Mouse (Mus musculus) kidney, postnatal 4 days (tissue): ENCODE measurements around the gene Ptpn5.

Experiments
- DNase-seq, 2 experiments: peaks; one replicate each; pipeline ENCODE4 v3.0.0; 2021; ENCODE audit warnings: mixed read lengths in 2 of 2

Ptpn5 gene

DNA sequence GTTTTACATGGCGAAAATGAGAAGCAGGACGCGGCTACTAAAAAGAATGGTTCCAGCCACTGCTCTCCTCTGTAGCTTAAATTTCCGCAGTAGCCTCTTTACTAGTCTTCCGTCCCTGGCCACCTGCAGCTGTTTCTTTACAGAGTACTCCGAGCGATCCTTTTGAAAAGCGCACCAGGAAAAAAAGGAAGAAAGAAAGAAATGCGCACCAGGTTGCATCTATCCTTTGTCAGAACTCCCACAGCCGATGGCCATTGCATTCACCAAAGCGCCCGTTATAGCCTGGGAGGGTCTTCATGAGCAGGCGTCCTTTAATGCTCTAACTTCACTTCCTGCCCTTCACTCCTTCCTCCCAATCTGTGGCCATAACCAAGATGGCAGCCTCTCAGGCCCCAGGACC lies at the start of gene Ptpn5:
Gene Ptpn5 (minus strand): TSS at position 354 of the 400 bp plus-strand sequence.
- no peak for DNase-seq

DNA sequence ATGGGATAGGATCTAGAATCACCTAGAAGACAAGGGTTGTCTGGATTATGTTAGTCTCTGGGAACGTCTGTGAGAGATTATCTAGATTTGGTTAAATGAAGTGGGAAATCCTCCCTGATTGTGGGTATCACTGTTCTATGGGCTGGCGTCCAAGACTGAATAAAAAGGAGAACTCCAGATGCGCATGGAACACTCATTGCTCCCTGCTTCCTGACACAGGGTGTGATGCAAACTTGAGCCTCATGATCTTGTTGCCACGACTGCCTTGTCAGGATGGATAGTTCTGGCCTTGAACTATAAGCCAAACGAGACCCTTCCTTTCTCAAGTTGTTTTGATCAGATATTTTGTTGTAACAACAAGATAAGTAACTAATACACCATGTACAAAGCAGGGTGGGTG lies 37.3 kb upstream of the Ptpn5 start:
- DNase-seq = no peak

DNA sequence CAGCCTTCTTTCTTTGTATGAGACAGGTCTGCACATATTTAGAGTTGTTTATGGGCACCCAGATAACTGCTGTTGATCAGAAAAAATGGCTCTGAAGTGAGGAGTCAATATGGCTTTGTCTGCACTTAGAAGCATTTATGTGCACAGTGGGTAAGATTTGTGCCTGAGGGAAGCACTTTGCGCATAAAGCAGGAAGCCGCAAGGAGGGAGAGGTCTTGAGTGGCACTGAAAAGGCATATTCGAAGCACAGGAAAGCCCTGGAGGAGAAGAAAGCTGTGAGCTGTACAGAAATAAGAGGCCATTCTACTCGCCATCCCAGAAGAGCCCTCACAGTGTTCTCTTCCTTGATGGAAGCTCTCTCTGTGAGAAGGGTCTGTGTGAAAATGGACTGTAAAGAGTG lies 31.5 kb upstream of the Ptpn5 start:
- DNase-seq = no peak

DNA sequence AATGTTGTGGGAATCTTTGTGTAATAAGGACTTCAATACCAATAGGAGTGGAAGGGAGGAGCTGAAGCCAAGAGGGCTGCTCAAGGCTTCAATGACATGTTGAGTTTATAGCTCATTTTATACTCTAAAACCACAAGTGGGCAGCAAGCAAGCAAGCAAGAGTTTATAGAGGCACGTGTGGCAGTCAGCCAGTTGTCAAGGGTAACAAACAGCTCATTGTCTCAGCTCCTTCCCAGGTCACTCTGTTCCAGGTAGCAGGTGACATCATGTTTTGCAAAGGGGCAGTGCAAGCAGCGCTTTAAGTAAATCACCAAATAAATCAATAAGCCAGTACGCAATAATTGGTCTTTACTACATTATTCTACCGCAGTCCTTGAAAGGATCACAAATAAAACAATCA lies 29.7 kb upstream of the Ptpn5 start:
- no peak for DNase-seq

DNA sequence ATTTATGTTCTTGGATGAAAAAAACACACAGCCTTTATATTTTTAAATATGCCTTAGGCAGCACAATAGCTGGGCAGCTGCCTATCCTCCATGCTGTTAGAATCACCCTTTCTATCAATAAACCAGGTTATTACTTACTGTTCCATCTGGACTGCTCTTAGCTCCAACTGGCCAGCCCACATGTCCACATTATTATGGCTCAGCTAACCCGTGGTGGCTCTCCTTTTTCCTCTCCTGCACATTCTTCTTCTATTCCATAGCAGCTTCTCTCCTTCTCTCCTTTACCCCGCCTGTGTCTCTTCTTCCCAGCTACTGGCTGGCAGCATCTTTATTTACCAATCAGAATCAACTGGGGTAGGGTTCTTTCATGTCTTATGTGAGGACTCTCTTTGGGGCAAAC lies 25.0 kb upstream of the Ptpn5 start:
- no peak for DNase-seq

DNA sequence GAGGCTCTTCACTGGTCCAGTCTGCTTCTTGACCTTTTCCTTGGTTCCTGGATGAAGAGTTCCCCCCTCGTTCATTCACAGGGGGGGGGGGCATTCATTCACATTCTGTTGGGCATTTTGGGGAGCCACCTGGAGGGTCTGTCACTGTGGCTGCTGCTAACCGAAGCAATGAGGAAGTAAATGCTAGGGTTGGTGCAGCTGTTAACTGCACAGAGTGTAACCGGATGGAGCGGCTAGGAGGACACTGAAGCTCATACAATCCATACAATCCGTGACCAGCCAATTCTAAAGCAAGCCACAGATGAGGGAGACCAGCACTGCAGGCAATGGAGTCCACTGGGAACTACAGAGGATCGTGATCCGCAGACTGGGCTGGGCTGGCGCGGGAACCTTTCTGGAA lies 24.3 kb upstream of the Ptpn5 start:
- no peak for DNase-seq

DNA sequence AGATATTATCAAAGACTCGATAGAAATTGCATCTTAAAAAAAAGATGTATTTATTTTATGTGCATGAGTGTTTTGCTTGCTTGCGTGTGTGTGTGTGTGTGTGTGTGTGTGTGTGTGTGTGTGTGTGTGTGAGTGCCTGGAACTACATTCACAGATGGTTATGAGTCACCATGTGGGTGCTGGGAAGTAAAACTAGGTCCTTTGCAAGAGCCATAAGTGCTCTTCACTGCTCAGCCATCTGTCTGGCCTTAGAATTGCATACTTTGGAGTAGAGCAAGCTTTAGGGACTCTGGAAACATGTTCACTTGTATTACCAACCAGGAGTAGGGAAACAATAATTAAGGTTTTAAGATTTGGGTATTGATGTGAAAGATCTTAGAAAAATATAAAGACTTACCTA lies 22.4 kb upstream of the Ptpn5 start:
- no peak for DNase-seq

DNA sequence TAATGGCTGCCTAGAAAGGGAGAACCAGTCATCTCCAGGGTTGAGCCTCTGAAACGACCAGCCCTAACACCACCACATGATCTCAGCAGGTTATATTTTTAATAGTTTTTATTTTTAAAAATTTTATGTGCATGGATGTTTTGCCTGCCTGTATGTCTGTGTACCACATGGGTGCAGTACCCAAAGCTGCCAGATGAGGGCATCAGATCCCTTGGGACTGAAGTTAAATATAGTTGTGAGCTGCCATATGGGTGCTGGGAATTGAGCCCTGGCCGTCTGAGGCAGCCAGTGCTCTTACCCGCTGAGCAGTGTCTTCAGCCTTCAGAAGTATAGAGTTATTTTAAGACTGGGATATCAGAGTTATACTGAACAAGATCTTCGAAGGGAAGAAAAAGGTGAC lies 21.9 kb upstream of the Ptpn5 start:
- DNase-seq = no peak

DNA sequence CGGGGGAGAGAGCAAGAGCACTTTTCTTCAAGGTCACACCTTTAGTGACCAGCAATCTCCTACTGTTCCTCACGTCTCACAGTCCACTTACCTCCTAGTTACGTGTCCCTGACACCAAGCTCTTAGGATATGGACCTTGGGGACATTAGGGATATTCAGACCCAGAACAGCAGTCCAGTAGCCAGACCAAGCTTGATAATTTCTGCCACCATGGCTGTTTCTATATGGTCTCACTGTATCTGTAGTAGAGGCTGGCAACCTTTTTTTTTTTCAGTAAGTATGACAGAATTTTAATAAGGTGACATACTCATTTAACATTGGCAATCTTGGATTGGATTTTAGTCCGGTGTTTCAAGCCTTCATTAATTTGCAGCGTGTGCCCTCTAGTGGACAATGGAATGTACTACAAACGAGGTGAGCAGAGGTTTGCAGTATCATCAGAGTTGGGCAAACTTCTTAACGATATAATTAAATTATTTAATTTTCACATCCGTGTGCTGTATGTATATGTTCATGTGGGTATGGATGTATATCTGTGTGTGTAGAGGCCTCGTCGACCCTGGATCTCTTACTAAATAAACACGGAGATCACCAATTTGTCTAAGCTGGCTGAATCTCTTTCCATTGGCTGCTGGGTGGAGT lies 17.1 kb upstream of the Ptpn5 start:
- peak; percentile 39 to 54 for DNase-seq

DNA sequence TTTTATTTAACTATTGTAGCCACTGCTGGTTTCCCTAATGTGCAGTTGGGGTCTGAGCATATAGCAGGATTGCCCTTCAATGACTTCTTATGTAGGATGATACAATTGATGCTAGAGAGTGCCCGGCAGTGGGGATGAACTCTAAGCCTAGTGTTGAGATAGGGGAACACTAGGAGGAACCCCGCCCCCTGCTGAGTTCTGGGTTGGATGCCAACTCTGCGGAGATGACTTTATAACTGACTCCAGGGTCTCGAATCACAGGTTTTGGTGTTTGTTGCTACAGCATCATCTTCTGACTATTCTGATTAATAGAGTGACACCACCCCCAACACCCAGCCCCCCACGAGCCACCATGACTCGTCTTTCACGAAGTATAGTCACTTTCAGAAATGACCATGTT lies 14.8 kb upstream of the Ptpn5 start:
- DNase-seq = no peak

DNA sequence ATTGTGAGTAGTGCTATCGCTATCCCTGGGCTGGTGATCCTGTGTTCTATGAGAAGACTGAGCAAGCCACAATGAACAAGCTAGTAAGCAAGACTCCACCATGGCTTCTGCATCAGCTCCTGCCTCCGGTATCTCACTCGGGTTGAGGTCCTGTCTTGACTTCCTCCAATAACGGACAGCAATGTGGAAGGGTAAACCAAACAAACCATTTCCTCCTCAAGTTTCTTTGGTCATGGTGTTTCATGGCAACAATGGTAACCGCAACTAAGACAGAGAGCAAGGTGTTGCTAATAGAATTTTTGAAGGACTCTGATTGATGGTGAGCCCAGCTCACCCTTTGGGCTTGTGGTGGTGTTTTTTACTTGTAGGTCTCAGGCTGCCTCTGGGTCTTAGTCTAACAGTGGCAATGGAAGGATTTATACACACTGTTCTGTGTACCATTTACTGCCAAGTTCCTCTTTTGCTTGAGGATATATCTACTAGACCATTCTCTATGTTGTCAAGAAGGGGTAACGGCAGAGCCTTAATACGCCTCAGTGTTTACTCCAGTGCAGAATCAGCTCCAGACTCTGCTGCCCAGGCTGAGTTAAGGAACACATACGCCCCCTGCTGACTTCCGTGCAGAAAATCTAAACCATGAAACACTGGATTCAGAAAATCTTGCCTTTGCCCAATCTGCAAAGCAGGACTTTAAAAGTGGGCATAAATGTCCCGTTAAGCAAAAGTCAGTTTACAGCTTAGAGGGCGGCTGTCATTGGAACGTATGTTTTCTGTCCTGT lies 12.7 kb upstream of the Ptpn5 start:
- DNase-seq = peak; percentile 58 to 66

DNA sequence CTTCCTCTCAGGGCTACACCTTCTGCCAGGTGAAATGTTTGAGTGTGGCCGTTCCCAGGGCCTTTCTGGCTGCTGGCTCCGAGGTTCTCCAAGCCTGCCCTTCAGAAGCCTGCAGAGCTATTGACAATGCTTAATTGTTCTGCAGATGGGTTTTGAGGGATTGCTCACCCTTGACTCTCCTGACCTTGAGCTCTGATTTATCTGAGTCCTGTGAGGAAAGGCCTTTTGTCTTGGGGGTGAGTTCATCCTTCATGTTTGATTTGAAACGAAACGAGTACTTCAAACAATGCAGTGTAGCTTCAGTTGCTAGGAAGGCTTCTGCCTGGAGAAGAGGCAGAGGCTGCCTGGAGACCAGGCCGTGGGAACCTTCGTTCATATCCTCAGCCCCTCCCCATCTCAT lies 10.8 kb upstream of the Ptpn5 start:
- no peak for DNase-seq

DNA sequence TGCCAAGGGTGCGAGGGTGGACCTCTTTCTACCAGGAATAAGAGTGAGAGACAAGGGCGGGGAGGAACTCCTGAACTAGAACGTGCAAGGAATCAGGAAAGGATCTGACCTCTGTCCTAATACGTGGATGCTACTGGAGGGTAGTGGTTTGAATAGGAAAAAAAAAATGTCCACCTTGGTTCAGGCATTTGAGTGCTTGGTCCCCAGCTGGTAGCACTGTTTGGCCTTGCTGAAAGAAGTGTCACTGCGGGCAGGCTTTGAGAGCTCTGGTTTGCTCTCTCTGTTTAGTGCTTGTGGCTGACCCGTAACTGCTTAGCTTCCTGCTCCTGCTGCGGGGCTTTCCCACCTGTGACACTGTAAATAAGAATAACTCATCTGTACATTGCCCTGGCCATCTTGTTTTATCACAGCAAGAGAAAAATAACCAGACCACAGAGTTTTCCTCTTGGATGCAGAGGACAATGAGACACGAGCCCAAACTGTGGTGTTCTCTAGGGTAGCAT lies 6.4 kb upstream of the Ptpn5 start:
- DNase-seq = no peak

DNA sequence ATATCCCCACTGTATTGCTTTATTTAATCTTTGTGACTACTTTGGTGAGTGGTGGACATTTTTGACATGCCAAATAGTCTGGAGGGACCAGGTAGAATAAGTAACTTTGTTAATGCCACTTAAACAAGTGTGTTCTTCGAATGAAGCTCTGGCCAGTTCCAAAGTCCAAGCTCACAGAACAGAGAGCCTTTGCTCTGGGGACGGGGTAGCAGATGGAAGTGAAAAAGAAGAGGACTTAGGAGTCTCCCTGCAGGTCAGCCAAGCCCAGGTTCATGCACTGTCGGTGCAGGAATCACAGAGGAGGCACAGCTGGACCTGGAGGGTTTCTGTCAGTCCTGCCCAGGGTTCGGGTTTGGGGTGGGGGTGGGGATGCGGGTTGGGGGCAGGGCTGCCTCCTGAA lies 1.1 kb upstream of the Ptpn5 start:
- peak in 1 of 2 experiments; percentile 13 for DNase-seq

DNA sequence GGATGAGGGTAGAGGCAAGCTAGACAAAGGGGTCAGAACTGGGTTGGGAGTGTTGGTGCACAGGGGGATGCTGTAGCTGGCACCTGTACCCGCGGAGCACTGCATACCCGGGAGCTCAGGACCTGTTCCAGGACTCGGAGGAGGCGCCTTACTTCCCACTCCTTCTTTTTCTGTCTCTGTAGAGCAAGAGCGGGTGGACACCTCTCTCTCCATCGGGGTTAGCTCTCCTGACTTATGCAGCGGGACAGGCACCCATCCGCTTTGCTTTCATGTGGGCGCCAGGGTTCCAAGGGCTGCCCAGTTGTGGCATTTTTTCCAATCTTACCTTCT lies 588 bp downstream of the Ptpn5 start:
- DNase-seq = peak in 1 of 2 experiments; percentile 8

DNA sequence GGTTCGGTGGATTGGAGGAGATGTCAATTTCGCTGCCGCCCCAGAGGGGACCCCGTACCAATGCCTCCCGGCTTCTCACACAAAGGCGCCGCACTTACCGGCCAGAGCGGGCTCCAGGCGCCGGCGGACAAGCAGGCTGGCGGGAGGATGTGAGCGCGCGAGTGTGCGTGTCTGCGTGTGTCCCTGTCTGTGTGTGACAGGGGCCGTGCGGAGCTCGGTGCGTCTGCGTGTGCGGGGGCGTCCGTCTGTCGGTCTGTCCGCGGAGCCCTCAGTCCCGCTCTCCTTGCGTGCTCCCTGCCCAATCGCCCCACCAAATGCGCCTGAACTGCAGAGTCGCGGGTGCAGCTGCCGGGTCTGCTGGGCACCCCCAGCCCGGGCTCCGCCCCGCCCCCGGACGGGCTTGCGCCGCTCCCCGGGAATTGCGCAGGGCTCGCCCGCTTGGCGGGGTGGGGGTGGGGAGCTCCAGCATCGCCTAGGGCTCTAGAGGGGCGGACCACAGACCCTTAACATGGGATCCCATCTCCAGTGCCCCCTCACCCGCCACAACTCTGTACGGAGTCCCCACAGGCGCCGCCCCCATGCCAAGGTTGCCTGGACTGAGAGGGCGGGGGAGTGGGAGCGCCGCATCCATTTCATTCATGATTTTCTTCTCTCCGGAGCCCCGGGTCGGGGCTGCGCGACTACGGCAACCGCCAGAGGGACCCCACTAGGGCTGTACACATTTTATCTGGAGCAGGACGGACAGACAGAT lies 1.1 kb downstream of the Ptpn5 start:
- DNase-seq = peak; percentile 58 to 74

DNA sequence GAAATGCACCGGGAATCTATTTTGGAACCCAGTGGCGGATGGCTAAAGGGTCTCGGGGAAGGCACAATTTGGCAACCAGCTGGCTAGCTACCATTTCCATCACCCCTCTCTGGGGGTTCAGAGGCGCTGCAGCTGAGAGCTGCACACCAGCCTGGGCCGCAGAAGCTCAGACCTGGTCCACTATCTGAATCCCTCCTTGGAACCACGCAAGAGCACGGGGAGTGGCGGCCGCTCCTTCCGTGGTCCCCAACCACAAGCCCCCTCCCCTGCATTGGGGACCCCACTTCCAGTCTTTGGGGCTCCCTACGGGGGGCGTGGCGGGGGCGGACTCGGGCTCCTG lies 1.7 kb downstream of the Ptpn5 start:
- DNase-seq = no peak

DNA sequence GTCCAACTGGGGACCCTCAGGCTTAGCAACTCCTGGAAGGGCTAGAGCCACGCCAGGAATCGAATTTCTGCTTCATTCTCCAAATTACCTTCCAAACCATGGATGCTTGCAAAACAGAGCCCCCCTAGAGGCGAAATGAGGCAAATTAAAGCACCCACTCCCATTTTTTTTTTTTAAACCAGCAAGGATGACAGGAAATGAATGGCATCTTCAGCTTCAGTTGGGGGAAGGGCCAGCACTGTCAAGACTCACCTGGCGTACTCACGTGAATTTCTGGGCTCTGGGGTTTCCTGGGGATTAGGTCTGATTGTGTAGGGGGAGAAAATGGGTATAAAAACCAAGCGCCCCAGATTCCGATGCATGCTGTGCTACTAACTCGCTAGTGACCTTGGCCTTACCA lies 2.2 kb downstream of the Ptpn5 start:
- DNase-seq = no peak

DNA sequence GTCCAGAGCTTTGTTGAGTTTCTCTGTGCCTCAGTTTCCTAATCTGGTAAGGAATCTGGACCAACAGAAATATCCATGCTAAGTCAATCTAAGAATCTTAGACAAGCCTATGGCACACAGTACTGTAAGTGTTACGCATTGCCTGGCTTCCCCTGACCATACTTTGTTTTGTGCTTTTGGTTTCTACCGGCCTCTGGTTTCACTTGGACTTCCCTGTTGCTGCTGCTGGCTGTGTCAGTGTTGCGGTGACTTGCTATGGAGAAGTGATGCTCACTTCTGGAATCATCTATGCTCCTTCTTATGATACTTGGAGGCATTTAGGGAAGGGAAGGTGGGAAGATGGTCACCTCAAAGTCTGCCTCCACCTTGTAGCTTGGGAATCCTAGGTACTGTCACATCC lies 11.5 kb downstream of the Ptpn5 start:
- no peak for DNase-seq

DNA sequence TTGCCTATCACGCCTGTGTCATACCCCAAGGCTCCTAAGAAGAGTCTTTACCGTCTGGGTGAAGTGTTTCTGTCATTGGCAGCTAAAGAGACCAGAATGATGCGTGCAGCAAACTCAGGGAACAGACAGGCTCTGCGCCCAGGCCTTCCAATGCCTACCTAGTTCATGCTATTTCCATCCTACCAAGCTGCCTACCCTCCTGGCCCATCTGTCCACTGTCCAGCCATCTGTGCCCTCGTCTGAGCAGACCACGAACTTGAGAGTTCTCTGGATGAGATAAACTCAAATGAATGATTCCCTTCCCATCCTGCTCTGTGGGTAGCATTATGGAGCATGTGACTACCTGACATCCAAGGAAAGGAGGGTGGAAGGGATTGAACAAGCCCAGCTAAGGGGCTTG lies 16.8 kb downstream of the Ptpn5 start:
- DNase-seq = no peak

DNA sequence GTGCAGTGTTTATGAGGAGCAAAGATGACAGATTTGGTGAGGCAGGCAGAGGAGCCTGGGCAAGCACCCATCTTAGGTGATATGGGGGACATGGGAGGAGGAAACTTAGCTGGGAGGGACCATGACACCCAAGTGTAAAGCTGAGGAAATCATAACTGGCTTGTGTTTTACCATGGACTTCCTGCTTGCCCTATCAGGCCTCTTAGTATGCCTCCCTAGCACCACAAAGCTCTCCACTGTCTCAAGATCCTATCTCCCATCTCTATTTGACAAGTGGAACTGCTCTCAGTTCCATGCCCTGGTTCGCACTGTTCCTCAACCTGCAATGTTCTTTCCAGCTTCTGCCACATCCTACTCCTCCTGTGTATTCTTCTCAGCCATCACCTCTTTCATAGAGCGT lies 18.0 kb downstream of the Ptpn5 start:
- no peak for DNase-seq

DNA sequence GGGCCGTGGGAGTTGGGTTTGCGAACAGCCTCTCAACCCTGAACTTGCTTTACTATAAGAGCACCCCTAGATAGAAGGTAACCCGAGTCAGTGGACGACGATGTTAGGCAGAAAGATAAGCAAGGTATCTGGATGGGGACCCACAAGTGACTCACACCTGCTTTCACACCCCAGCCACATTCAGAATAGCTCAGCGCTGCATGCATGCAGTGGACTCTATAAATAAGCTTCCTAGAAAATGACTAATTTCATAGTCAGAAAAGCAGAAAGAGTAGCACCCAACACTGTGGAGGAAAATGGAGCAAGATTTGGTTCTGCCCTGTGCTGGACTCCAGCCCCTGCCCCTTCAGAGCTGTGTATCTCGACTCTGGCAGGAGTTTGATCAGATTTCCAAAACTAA lies 20.1 kb downstream of the Ptpn5 start:
- DNase-seq = no peak

DNA sequence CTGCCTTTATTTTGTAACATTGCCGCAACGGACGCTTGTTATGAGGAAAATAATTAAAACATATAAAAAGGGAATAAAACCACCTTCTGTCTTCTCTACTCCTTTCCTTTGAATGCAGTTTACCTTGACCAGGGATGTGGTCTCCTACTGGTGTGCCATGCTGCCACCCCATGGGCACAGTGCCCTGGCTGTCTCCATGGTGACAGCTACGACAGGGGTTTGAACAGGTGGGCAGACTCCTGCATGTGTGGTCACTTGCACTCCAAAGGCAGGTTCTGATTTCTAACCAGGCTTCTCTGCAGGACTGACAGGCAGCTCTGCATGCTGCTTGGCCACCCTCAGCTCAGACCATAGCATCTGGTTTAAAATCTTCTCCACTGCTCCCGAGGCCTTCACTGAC lies 21.4 kb downstream of the Ptpn5 start:
- DNase-seq = no peak

DNA sequence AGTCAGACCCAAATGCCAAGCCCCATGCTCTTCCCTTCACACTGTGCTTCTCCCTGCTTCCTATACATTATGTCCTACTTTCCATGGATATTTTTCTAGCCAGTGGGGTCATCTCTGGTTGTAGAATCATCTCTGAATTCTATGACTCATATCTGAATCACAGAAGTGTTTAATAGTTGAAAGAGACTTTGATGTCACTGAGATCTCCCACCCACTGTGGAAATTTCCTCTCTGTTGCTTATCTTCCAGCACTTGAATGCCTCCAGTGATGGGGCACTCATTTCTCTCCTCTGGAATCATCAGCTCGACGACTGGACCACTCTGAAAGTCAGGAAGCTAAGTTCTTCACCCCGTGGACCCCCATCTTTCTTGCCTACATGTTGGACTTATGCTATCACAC lies 22.4 kb downstream of the Ptpn5 start:
- no peak for DNase-seq
